ENCODE assay signal across 8 mouse cellular contexts in genomic region chr5:104218926-104219325, GRCm38 (mm10). TPM values are rescaled to one million over a fixed set of nuclear protein-coding genes. Genes with fewer than 3 reads are reported as not detected.
A peak's percentile ranks its signal among the peaks of the same experiment; 100 is the strongest.
DNase-seq lines count a peak whose midpoint lies in the region; ATAC-seq and TF ChIP-seq lines count a peak whose summit lies in the region.
"Had no signal": no experiment of that assay in that cellular context is flagged by ENCODE, and none has a peak within 500 bp of the region (broad histone marks: within the 10 kb centered on the region; RNA-seq: fewer than 3 reads in every experiment).

No protein-coding gene starts in this region.

- no peak overlapping the region for H3K9ac ChIP-seq in liver, postnatal 0 days (replicated peaks)
- no peak overlapping the region for H3K9ac ChIP-seq in liver, embryonic 11.5 days (ENCODE audit: low read depth, low read length)

- DNase-seq in liver, postnatal 0 days = no peak
- no peak for DNase-seq in liver, embryonic 11.5 days (ENCODE audit: low spot score)
- DNase-seq in c-Kit-positive CD71-negative TER-119-negative erythroid progenitor cells, embryonic 14.5 days (ENCODE audit: low read depth) = peak; percentile 9
- peak; percentile 9 to 30 for DNase-seq in frontal cortex, postnatal 25 days (ENCODE audit: low spot score in 2 of 2)
- DNase-seq in layer of hippocampus, postnatal 25 days (ENCODE audit: extremely low spot score in 1 of 2, low spot score in 1 of 2) = peak; percentile 18 to 33
- DNase-seq in retina, postnatal 7 days (ENCODE audit: low read depth, low spot score) = peak; percentile 25
- DNase-seq in adrenal gland, adult 8-10 months = no peak

- H3K4me1 ChIP-seq in liver, postnatal 0 days (ENCODE audit: insufficient read depth) = no peaks in the 10 kb centered on the region
- no peaks in the 10 kb centered on the region for H3K4me1 ChIP-seq in liver, embryonic 11.5 days (replicated peaks; ENCODE audit: control insufficient read depth, insufficient read depth, low read length)

- no peaks in the 10 kb centered on the region for H3K27me3 ChIP-seq in liver, postnatal 0 days (ENCODE audit: insufficient read depth, low read length)
- H3K27me3 ChIP-seq in liver, embryonic 11.5 days (replicated peaks; ENCODE audit: control insufficient read depth, insufficient read depth, low read length) = no peaks in the 10 kb centered on the region

- 22% methylated on average over 5 of the region's 5 CpGs for WGBS in liver, postnatal 0 days (ENCODE audit: insufficient replicate concordance)
- 34% methylated on average over 5 of the region's 5 CpGs for WGBS in liver, embryonic 11.5 days

- ATAC-seq in liver, postnatal 0 days = no peak
- no peak for ATAC-seq in liver, embryonic 11.5 days (replicated peaks; ENCODE audit: low FRiP score)

- H3K27ac ChIP-seq in liver, postnatal 0 days (ENCODE audit: low read depth) = no peak overlapping the region
- no peak overlapping the region for H3K27ac ChIP-seq in liver, embryonic 11.5 days (ENCODE audit: low read depth, low read length)

- no peaks in the 10 kb centered on the region for H3K9me3 ChIP-seq in liver, postnatal 0 days (ENCODE audit: low read length)
- H3K9me3 ChIP-seq in liver, embryonic 11.5 days (ENCODE audit: control insufficient read depth, low read length) = no peaks in the 10 kb centered on the region

- no peak overlapping the region for H3K4me2 ChIP-seq in liver, postnatal 0 days (ENCODE audit: low read depth, low read length)
- no peak overlapping the region for H3K4me2 ChIP-seq in liver, embryonic 11.5 days

- no peak overlapping the region for H3K4me3 ChIP-seq in liver, postnatal 0 days (ENCODE audit: low read depth, low read length)
- H3K4me3 ChIP-seq in liver, embryonic 11.5 days (ENCODE audit: low read depth, low read length) = no peak overlapping the region

- peak; percentile 65 for TF ChIP-seq CTCF in liver, postnatal 0 days (IDR thresholded peaks at IDR 0.05; ENCODE audit: low read depth)

- no peak for TF ChIP-seq EP300 in liver, postnatal 0 days (IDR thresholded peaks at IDR 0.05; ENCODE audit: low read depth)

- no peaks in the 10 kb centered on the region for H3K36me3 ChIP-seq in liver, postnatal 0 days (replicated peaks; ENCODE audit: insufficient read depth, low read length)
- H3K36me3 ChIP-seq in liver, embryonic 11.5 days (ENCODE audit: control insufficient read depth, insufficient read depth, low read length) = no peaks in the 10 kb centered on the region

RNA-seq across cellular contexts. Expression of gene Dmp1, which starts 16.5 kb away (rescaled TPM):
- polyA plus RNA-seq in liver, postnatal 0 days (2015; fragmentation: Nextera tagmentation; extraction: Ambion mirVana) = not detected in 2 replicates
- 0.05 and 0.23 TPM in 2 replicates for polyA plus RNA-seq in liver, embryonic 11.5 days (2014; fragmentation: Nextera tagmentation; extraction: Ambion mirVana)
- total RNA-seq in layer of hippocampus, postnatal 25 days (2021) = 1 to 10 TPM; 2.9 to 3.2 TPM
- total RNA-seq in adrenal gland, adult 8-10 months (2022) = under 1 TPM in 2 of 4 experiments, not detected in 2; 0.10 to 0.12 TPM

RNA-seq across cellular contexts. Expression of gene Dspp, which starts 48.4 kb away (rescaled TPM):
- not detected in 2 replicates for polyA plus RNA-seq in liver, postnatal 0 days (2015; fragmentation: Nextera tagmentation; extraction: Ambion mirVana)
- polyA plus RNA-seq in liver, embryonic 11.5 days (2014; fragmentation: Nextera tagmentation; extraction: Ambion mirVana) = not detected in 2 replicates
- total RNA-seq in layer of hippocampus, postnatal 25 days (2021) = under 1 TPM; 0.07 TPM
- not detected for total RNA-seq in adrenal gland, adult 8-10 months (2022)
- polyA plus RNA-seq: lung, embryonic 16.5 days had no signal

Comparison
In these comparisons a context has a peak if more than half of its experiments do, and no peak if none do; other contexts are left out.
1. DNase-seq: peak in c-Kit-positive CD71-negative TER-119-negative erythroid progenitor cells, embryonic 14.5 days (single experiment), frontal cortex, postnatal 25 days (2 of 2), layer of hippocampus, postnatal 25 days (2 of 2) and retina, postnatal 7 days (single experiment); none in liver, postnatal 0 days (single experiment), liver, embryonic 11.5 days (single experiment) and adrenal gland, adult 8-10 months (single experiment).